Mouse (Mus musculus): Measurements from ENCODE around the gene Akap2.

The Akap2 gene

GRCm38 (mm10) chr4:57751566-57751965 is 34.1 kb downstream of the Akap2 start:
- in situ Hi-C loops (cut with MseI, MboI) = no loop called here

- in situ Hi-C loops (cut with MseI, MboI) = no loop called here
These were observed 37.6 kb downstream of the Akap2 start for GRCm38 (mm10) chr4:57755085-57755484.

- in situ Hi-C loops (cut with MseI, MboI) = no loop called here
These were observed 40.5 kb downstream of the Akap2 start for GRCm38 (mm10) chr4:57757997-57758396.

GRCm38 (mm10) chr4:57762424-57762823 is 45.0 kb downstream of the Akap2 start:
- in situ Hi-C loops (cut with MseI, MboI) = no loop called here

GRCm38 (mm10) chr4:57764392-57764791 is 46.9 kb downstream of the Akap2 start:
- in situ Hi-C loops (cut with MseI, MboI) = no loop called here

- in situ Hi-C loops (cut with MseI, MboI) = no loop called here
These were observed 47.5 kb downstream of the Akap2 start for GRCm38 (mm10) chr4:57764926-57765325.

GRCm38 (mm10) chr4:57765806-57766205 is 48.3 kb downstream of the Akap2 start:
- in situ Hi-C loops (cut with MseI, MboI) = no loop called here

- in situ Hi-C loops (cut with MseI, MboI) = no loop called here
These were observed 51.5 kb downstream of the Akap2 start for GRCm38 (mm10) chr4:57769007-57769406.

- in situ Hi-C loops (cut with MseI, MboI) = no loop called here
These were observed 52.8 kb downstream of the Akap2 start for GRCm38 (mm10) chr4:57770185-57770823.

- in situ Hi-C loops (cut with MseI, MboI) = no loop called here
These were observed 54.2 kb downstream of the Akap2 start for GRCm38 (mm10) chr4:57771558-57772219.

- in situ Hi-C loops (cut with MseI, MboI) = no loop called here
These were observed 55.5 kb downstream of the Akap2 start for GRCm38 (mm10) chr4:57772851-57773510.

- in situ Hi-C loops (cut with MseI, MboI) = no loop called here
These were observed 57.1 kb downstream of the Akap2 start for GRCm38 (mm10) chr4:57774517-57774916.

GRCm38 (mm10) chr4:57775582-57775981 is 58.1 kb downstream of the Akap2 start:
- in situ Hi-C loops (cut with MseI, MboI) = no loop called here

GRCm38 (mm10) chr4:57780403-57780802 is 62.9 kb downstream of the Akap2 start:
- in situ Hi-C loops (cut with MseI, MboI) = no loop called here

GRCm38 (mm10) chr4:57780833-57781641 is 63.6 kb downstream of the Akap2 start:
- in situ Hi-C loops (cut with MseI, MboI) = no loop called here

- in situ Hi-C loops (cut with MseI, MboI) = no loop called here
These were observed 64.5 kb downstream of the Akap2 start for GRCm38 (mm10) chr4:57781994-57782393.

- in situ Hi-C loops (cut with MseI, MboI) = no loop called here
These were observed 65.3 kb downstream of the Akap2 start for GRCm38 (mm10) chr4:57782549-57783390.

GRCm38 (mm10) chr4:57783391-57783770 is 65.9 kb downstream of the Akap2 start:
- in situ Hi-C loops (cut with MseI, MboI) = no loop called here

GRCm38 (mm10) chr4:57783853-57784600 is 66.6 kb downstream of the Akap2 start:
- in situ Hi-C loops (cut with MseI, MboI) = no loop called here

GRCm38 (mm10) chr4:57788709-57789108 is 71.3 kb downstream of the Akap2 start:
- in situ Hi-C loops (cut with MseI, MboI) = no loop called here

Data from mouse trophoblast stem cell (cell line).